Mouse (Mus musculus): ENCODE results near the gene 1700028P14Rik. TPM values are rescaled to one million over a fixed set of nuclear protein-coding genes. Genes with fewer than 3 reads are reported as not detected.

Gene 1700028P14Rik
- polyA plus RNA-seq, 1 experiment from 2014 or later, result 1.4 TPM

- Histone ChIP-seq H3K27me3 (replicated peaks) (no peaks in the 10 kb centered on the region), H3K4me1 (no peaks in the 10 kb centered on the region), H3K36me3 (no peaks in the 10 kb centered on the region), H3K9ac (replicated peaks) (no peak overlapping the region), H3K27ac (replicated peaks) (no peak overlapping the region), H3K4me2 (no peak overlapping the region), H3K9me3 (replicated peaks) (no peaks in the 10 kb centered on the region), H3K4me3 (replicated peaks) (no peak overlapping the region)
- ATAC-seq (ENCODE audit: low FRiP score), result no peak
- 83% methylated on average over 4 of the region's 4 CpGs for whole genome bisulfite sequencing
Measured at GRCm38 (mm10) chr19:23658350-23658749, 5.7 kb upstream of the 1700028P14Rik start.

GRCm38 (mm10) chr19:23657261-23657932 lies 4.8 kb upstream of the 1700028P14Rik start:
- Histone ChIP-seq H3K9me3 (replicated peaks) (no peaks in the 10 kb centered on the region), H3K4me3 (replicated peaks) (no peak overlapping the region), H3K9ac (replicated peaks) (no peak overlapping the region), H3K27ac (replicated peaks) (no peak overlapping the region), H3K4me2 (no peak overlapping the region), H3K27me3 (replicated peaks) (no peaks in the 10 kb centered on the region), H3K4me1 (no peaks in the 10 kb centered on the region), H3K36me3 (no peaks in the 10 kb centered on the region)
- no peak for ATAC-seq (ENCODE audit: low FRiP score)
- WGBS, result 76% methylated on average over 12 of the region's 12 CpGs

- no peaks in the 10 kb centered on the region for H3K9me3 ChIP-seq (replicated peaks)
- H3K9ac ChIP-seq (replicated peaks), result no peak overlapping the region
- no peaks in the 10 kb centered on the region for H3K4me1 ChIP-seq
- no peak for ATAC-seq (ENCODE audit: low FRiP score)
- H3K36me3 ChIP-seq, result no peaks in the 10 kb centered on the region
- H3K27me3 ChIP-seq (replicated peaks), result no peaks in the 10 kb centered on the region
- no peak overlapping the region for H3K4me3 ChIP-seq (replicated peaks)
- H3K27ac ChIP-seq (replicated peaks), result no peak overlapping the region
- 86% methylated on average over 5 of the region's 5 CpGs for WGBS
- H3K4me2 ChIP-seq, result peak overlapping the region; percentile 56; the same call in 1 of the 2 replicates
Measured at GRCm38 (mm10) chr19:23653154-23653553, 542 bp upstream of the 1700028P14Rik start.

- no peak overlapping the region for H3K4me2 ChIP-seq
- no peaks in the 10 kb centered on the region for H3K9me3 ChIP-seq (replicated peaks)
- H3K27me3 ChIP-seq (replicated peaks), result no peaks in the 10 kb centered on the region
- H3K4me3 ChIP-seq (replicated peaks), result no peak overlapping the region
- H3K27ac ChIP-seq (replicated peaks), result no peak overlapping the region
- H3K4me1 ChIP-seq, result no peaks in the 10 kb centered on the region
- H3K36me3 ChIP-seq, result no peaks in the 10 kb centered on the region
- 90% methylated on average over 7 of the region's 7 CpGs for WGBS
- H3K9ac ChIP-seq (replicated peaks), result no peak overlapping the region
- ATAC-seq (ENCODE audit: low FRiP score), result no peak
Measured at GRCm38 (mm10) chr19:23647308-23647707, 5.3 kb downstream of the 1700028P14Rik start.

GRCm38 (mm10) chr19:23645347-23645746 lies 7.3 kb downstream of the 1700028P14Rik start:
- Histone ChIP-seq H3K9me3 (replicated peaks) (no peaks in the 10 kb centered on the region), H3K36me3 (no peaks in the 10 kb centered on the region), H3K27ac (replicated peaks) (no peak overlapping the region), H3K4me1 (no peaks in the 10 kb centered on the region), H3K27me3 (replicated peaks) (no peaks in the 10 kb centered on the region), H3K9ac (replicated peaks) (no peak overlapping the region), H3K4me3 (replicated peaks) (no peak overlapping the region), H3K4me2 (no peak overlapping the region)
- 76% methylated on average over 7 of the region's 7 CpGs for WGBS
- no peak for ATAC-seq (ENCODE audit: low FRiP score)

- Histone ChIP-seq H3K4me2 (no peak overlapping the region), H3K4me1 (no peaks in the 10 kb centered on the region), H3K27me3 (replicated peaks) (no peaks in the 10 kb centered on the region), H3K9me3 (replicated peaks) (no peaks in the 10 kb centered on the region), H3K36me3 (no peaks in the 10 kb centered on the region), H3K9ac (replicated peaks) (no peak overlapping the region), H3K4me3 (replicated peaks) (no peak overlapping the region), H3K27ac (replicated peaks) (no peak overlapping the region)
- no peak for ATAC-seq (ENCODE audit: low FRiP score)
- WGBS, result 89% methylated on average over 5 of the region's 5 CpGs
Measured at GRCm38 (mm10) chr19:23643819-23644218, 8.8 kb downstream of the 1700028P14Rik start.

- no peaks in the 10 kb centered on the region for H3K36me3 ChIP-seq
- no peak for ATAC-seq (ENCODE audit: low FRiP score)
- WGBS, result 28% methylated on average over 5 of the region's 5 CpGs
Measured at GRCm38 (mm10) chr19:23636786-23637185, 15.8 kb downstream of the 1700028P14Rik start.

GRCm38 (mm10) chr19:23631611-23632492 lies 20.8 kb downstream of the 1700028P14Rik start:
- H3K27ac ChIP-seq (replicated peaks), result no peak overlapping the region
- H3K4me3 ChIP-seq (replicated peaks), result no peak overlapping the region
- no peaks in the 10 kb centered on the region for H3K4me1 ChIP-seq
- no peaks in the 10 kb centered on the region for H3K36me3 ChIP-seq
- WGBS, result 58% methylated on average over 11 of the region's 11 CpGs
- ATAC-seq (ENCODE audit: low FRiP score), result no peak
- H3K9me3 ChIP-seq (replicated peaks), result no peaks in the 10 kb centered on the region
- no peak overlapping the region for H3K4me2 ChIP-seq
- no peak overlapping the region for H3K9ac ChIP-seq (replicated peaks)
- no peaks in the 10 kb centered on the region for H3K27me3 ChIP-seq (replicated peaks)

More at GRCm38 (mm10) chr19:23636786-23637185, 15.8 kb downstream of the 1700028P14Rik start:
- H3K27me3 ChIP-seq (replicated peaks), result no peaks in the 10 kb centered on the region
- no peaks in the 10 kb centered on the region for H3K4me1 ChIP-seq
- no peaks in the 10 kb centered on the region for H3K9me3 ChIP-seq (replicated peaks)
- H3K4me2 ChIP-seq, result no peak overlapping the region
- no peak overlapping the region for H3K27ac ChIP-seq (replicated peaks)
- no peak overlapping the region for H3K4me3 ChIP-seq (replicated peaks)
- H3K9ac ChIP-seq (replicated peaks), result no peak overlapping the region

GRCm38 (mm10) chr19:23614268-23614667 lies 38.3 kb downstream of the 1700028P14Rik start:
- Histone ChIP-seq H3K9me3 (replicated peaks) (no peaks in the 10 kb centered on the region), H3K27ac (replicated peaks) (no peak overlapping the region), H3K4me3 (replicated peaks) (no peak overlapping the region), H3K36me3 (no peaks in the 10 kb centered on the region), H3K27me3 (replicated peaks) (no peaks in the 10 kb centered on the region), H3K4me1 (no peaks in the 10 kb centered on the region), H3K4me2 (no peak overlapping the region), H3K9ac (replicated peaks) (no peak overlapping the region)
- ATAC-seq (ENCODE audit: low FRiP score), result no peak
- WGBS, result 92% methylated on average over 7 of the region's 7 CpGs

- no peak overlapping the region for H3K4me2 ChIP-seq
- ATAC-seq (ENCODE audit: low FRiP score), result no peak
- WGBS, result 79% methylated on average over 4 of the region's 4 CpGs
- H3K36me3 ChIP-seq, result no peaks in the 10 kb centered on the region
- H3K27me3 ChIP-seq (replicated peaks), result no peaks in the 10 kb centered on the region
- H3K4me1 ChIP-seq, result no peaks in the 10 kb centered on the region
- H3K9me3 ChIP-seq (replicated peaks), result no peaks in the 10 kb centered on the region
- no peak overlapping the region for H3K9ac ChIP-seq (replicated peaks)
- H3K27ac ChIP-seq (replicated peaks), result no peak overlapping the region
- no peak overlapping the region for H3K4me3 ChIP-seq (replicated peaks)
Measured at GRCm38 (mm10) chr19:23609724-23610123, 42.9 kb downstream of the 1700028P14Rik start.

GRCm38 (mm10) chr19:23607951-23608350 lies 44.7 kb downstream of the 1700028P14Rik start:
- no peak overlapping the region for H3K9ac ChIP-seq (replicated peaks)
- ATAC-seq (ENCODE audit: low FRiP score), result no peak
- 81% methylated on average over 2 of the region's 2 CpGs for WGBS

GRCm38 (mm10) chr19:23594950-23595349 lies 57.7 kb downstream of the 1700028P14Rik start:
- Histone ChIP-seq H3K27me3 (replicated peaks) (no peaks in the 10 kb centered on the region), H3K4me1 (no peaks in the 10 kb centered on the region), H3K9ac (replicated peaks) (no peak overlapping the region), H3K36me3 (no peaks in the 10 kb centered on the region), H3K4me3 (replicated peaks) (no peak overlapping the region), H3K27ac (replicated peaks) (no peak overlapping the region), H3K9me3 (replicated peaks) (no peaks in the 10 kb centered on the region), H3K4me2 (no peak overlapping the region)
- ATAC-seq (ENCODE audit: low FRiP score), result no peak
- 92% methylated on average over 3 of the region's 3 CpGs for WGBS

More at GRCm38 (mm10) chr19:23607951-23608350, 44.7 kb downstream of the 1700028P14Rik start:
- no peaks in the 10 kb centered on the region for H3K9me3 ChIP-seq (replicated peaks)
- H3K4me2 ChIP-seq, result no peak overlapping the region
- no peaks in the 10 kb centered on the region for H3K4me1 ChIP-seq
- H3K4me3 ChIP-seq (replicated peaks), result no peak overlapping the region
- no peak overlapping the region for H3K27ac ChIP-seq (replicated peaks)
- no peaks in the 10 kb centered on the region for H3K27me3 ChIP-seq (replicated peaks)
- H3K36me3 ChIP-seq, result no peaks in the 10 kb centered on the region

Data from neural tube, embryonic 15.5 days (tissue).